Mouse (Mus musculus): Measurements from ENCODE around the gene B3galt4.
A peak's percentile ranks its signal among the peaks of the same experiment; 100 is the strongest.

The B3galt4 gene

GRCm38 (mm10) chr17:33940981-33941380, 10.3 kb downstream of the B3galt4 start:
- DNase-seq = no peak

- DNase-seq = peak; percentile 67 to 88
These were observed 11.0 kb downstream of the B3galt4 start, which contains the start of the genes Pfdn6 and Wdr46 for GRCm38 (mm10) chr17:33940206-33940805. Gene Pfdn6 (minus strand): TSS chr17:33940343. Gene Wdr46 (plus strand): TSS chr17:33940660.

GRCm38 (mm10) chr17:33938783-33939182, 12.5 kb downstream of the B3galt4 start:
- no peak for DNase-seq

GRCm38 (mm10) chr17:33936993-33937392, 14.3 kb downstream of the B3galt4 start:
- DNase-seq = no peak

GRCm38 (mm10) chr17:33935422-33936055, 15.7 kb downstream of the B3galt4 start:
- DNase-seq = no peak

GRCm38 (mm10) chr17:33932970-33933369, 18.3 kb downstream of the B3galt4 start:
- DNase-seq = no peak

GRCm38 (mm10) chr17:33932448-33932847, 18.8 kb downstream of the B3galt4 start:
- DNase-seq = no peak

- DNase-seq = no peak
These were observed 19.3 kb downstream of the B3galt4 start for GRCm38 (mm10) chr17:33931947-33932346.

GRCm38 (mm10) chr17:33931159-33931866, 20.0 kb downstream of the B3galt4 start:
- no peak for DNase-seq

- peak; percentile 57 to 63 for DNase-seq
These were observed 20.8 kb downstream of the B3galt4 start for GRCm38 (mm10) chr17:33930280-33931158.

- peak; percentile 87 to 94 for DNase-seq
These were observed 21.7 kb downstream of the B3galt4 start, which contains the start of gene Rgl2 for GRCm38 (mm10) chr17:33929371-33930279. Gene Rgl2 (plus strand): TSS chr17:33929543.

GRCm38 (mm10) chr17:33928251-33928947, 22.9 kb downstream of the B3galt4 start:
- DNase-seq = no peak

GRCm38 (mm10) chr17:33926207-33926932, 24.9 kb downstream of the B3galt4 start:
- DNase-seq = no peak

- DNase-seq = no peak
These were observed 25.7 kb downstream of the B3galt4 start for GRCm38 (mm10) chr17:33925406-33926116.

GRCm38 (mm10) chr17:33924577-33925283, 26.6 kb downstream of the B3galt4 start:
- peak in 1 of 2 experiments; percentile 50 for DNase-seq

GRCm38 (mm10) chr17:33921361-33921760, 29.9 kb downstream of the B3galt4 start:
- DNase-seq = no peak

- DNase-seq = peak; percentile 73 to 86
These were observed 30.8 kb downstream of the B3galt4 start for GRCm38 (mm10) chr17:33920282-33921097.
